Mouse (Mus musculus) adrenal gland, postnatal 14 days (tissue): Measurements from ENCODE around the gene Krtap3-1. TPM values are rescaled to one million over a fixed set of nuclear protein-coding genes. Genes with fewer than 3 reads are reported as not detected.
A peak's percentile ranks its signal among the peaks of the same experiment; 100 is the strongest.
"Not testable (repeated sequence)": the region's sequence is repeated elsewhere in the genome, so short reads cannot be mapped to it uniquely, and the experiment has no call there.

Experiments used
- DNase-seq: peaks from one replicate; pipeline ENCODE4 v3.0.0; 2021; ENCODE audit warnings: mixed read lengths
- long read RNA-seq, 2 experiments: library from polyadenylated mRNA; stranded (forward); transcript quantifications; one replicate each; pipeline ENCODE4 v2.0.0; 2021
- total RNA-seq: library from RNA; stranded (reverse); gene quantifications from 2 replicates; pipeline ENCODE4 v1.2.3, GENCODE M21; 2021

Krtap3-1 gene
- total RNA-seq: not detected in 2 replicates
- long read RNA-seq, experiment 1: 0 reads
- long read RNA-seq, experiment 2: 0 reads

- DNase-seq: no peak
Measured at GRCm38 (mm10) chr11:99566530-99566929, at the start of gene Krtap3-1. TSS of gene Krtap3-1 (minus strand) at chr11:99566630.

- DNase-seq: no peak
Measured at GRCm38 (mm10) chr11:99614796-99615363, 48.5 kb upstream of the Krtap3-1 start, which contains the start of gene Krtap2-4. TSS of gene Krtap2-4 (minus strand) at chr11:99614846.

- DNase-seq: not testable (repeated sequence)
Measured at GRCm38 (mm10) chr11:99610089-99610488, 43.7 kb upstream of the Krtap3-1 start, which contains the start of gene Gm11937. TSS of gene Gm11937 (minus strand) at chr11:99610189.

GRCm38 (mm10) chr11:99609126-99609525 lies 42.7 kb upstream of the Krtap3-1 start:
- no peak for DNase-seq

GRCm38 (mm10) chr11:99603208-99603607 lies 36.8 kb upstream of the Krtap3-1 start, which contains the start of gene Gm11938:
TSS of gene Gm11938 (minus strand) at chr11:99603308.
- not testable (repeated sequence) for DNase-seq

- DNase-seq: not testable (repeated sequence)
Measured at GRCm38 (mm10) chr11:99597742-99598141, 31.3 kb upstream of the Krtap3-1 start, which contains the start of gene Krtap9-3. TSS of gene Krtap9-3 (minus strand) at chr11:99598105.

- no peak for DNase-seq
Measured at GRCm38 (mm10) chr11:99590981-99591380, 24.6 kb upstream of the Krtap3-1 start, which contains the start of gene Krtap1-3. TSS of gene Krtap1-3 (minus strand) at chr11:99591339.

GRCm38 (mm10) chr11:99585096-99585495 lies 18.7 kb upstream of the Krtap3-1 start:
- DNase-seq: no peak

- DNase-seq: no peak
Measured at GRCm38 (mm10) chr11:99583245-99583704, 16.8 kb upstream of the Krtap3-1 start, which contains the start of gene Krtap1-4. TSS of gene Krtap1-4 (minus strand) at chr11:99583654.

GRCm38 (mm10) chr11:99581564-99581963 lies 15.1 kb upstream of the Krtap3-1 start:
- DNase-seq: no peak

- DNase-seq: no peak
Measured at GRCm38 (mm10) chr11:99581051-99581450, 14.6 kb upstream of the Krtap3-1 start.

- no peak for DNase-seq
Measured at GRCm38 (mm10) chr11:99580636-99581035, 14.2 kb upstream of the Krtap3-1 start, which contains the start of gene Krtap1-5. TSS of gene Krtap1-5 (minus strand) at chr11:99581016.

GRCm38 (mm10) chr11:99574106-99574505 lies 7.7 kb upstream of the Krtap3-1 start:
- peak; percentile 79 for DNase-seq

GRCm38 (mm10) chr11:99573164-99573563 lies 6.7 kb upstream of the Krtap3-1 start:
- DNase-seq: no peak

GRCm38 (mm10) chr11:99562580-99562979 lies 3.9 kb downstream of the Krtap3-1 start:
- no peak for DNase-seq

GRCm38 (mm10) chr11:99559366-99559765 lies 7.1 kb downstream of the Krtap3-1 start, which contains the start of gene Gm11939:
TSS of gene Gm11939 (minus strand) at chr11:99559466.
- DNase-seq: no peak

- no peak for DNase-seq
Measured at GRCm38 (mm10) chr11:99557976-99558745, 8.3 kb downstream of the Krtap3-1 start.

- no peak for DNase-seq
Measured at GRCm38 (mm10) chr11:99556753-99557152, 9.7 kb downstream of the Krtap3-1 start, which contains the start of gene Krtap3-2. TSS of gene Krtap3-2 (minus strand) at chr11:99556853.

- no peak for DNase-seq
Measured at GRCm38 (mm10) chr11:99556195-99556594, 10.2 kb downstream of the Krtap3-1 start.

- DNase-seq: no peak
Measured at GRCm38 (mm10) chr11:99550765-99551164, 15.7 kb downstream of the Krtap3-1 start, which contains the start of gene Krtap3-3. TSS of gene Krtap3-3 (minus strand) at chr11:99550865.

GRCm38 (mm10) chr11:99547892-99548291 lies 18.5 kb downstream of the Krtap3-1 start:
- no peak for DNase-seq

GRCm38 (mm10) chr11:99539721-99540120 lies 26.7 kb downstream of the Krtap3-1 start:
- DNase-seq: peak; percentile 29
